ENCODE assay signal across 13 mouse cellular contexts in the genomic region with DNA sequence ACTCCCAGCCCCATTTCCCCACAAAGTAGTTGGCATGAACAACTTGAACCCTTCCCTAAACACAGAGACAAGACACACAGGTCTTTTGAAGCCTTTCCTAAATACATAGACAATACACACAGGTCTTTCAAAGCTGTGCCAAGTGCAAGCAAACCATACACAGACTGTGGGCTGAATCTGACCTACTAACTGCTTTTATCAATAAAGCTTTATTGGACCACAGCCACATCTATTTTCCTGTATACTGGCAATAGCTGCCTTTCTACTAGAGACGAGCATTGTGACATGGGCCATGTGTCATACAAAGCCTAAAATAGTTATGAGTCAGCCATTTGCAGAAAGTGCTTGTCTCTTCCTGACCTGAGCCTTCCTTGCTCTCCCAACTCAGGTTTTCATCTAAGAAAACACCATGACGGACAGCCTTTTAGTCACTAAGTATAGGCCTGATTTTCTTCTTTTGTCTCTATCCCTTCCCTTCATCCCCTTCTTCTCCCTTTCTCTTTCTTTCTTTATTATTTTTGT.
"Had no signal": no experiment of that assay in that cellular context is flagged by ENCODE, and none has a peak within 500 bp of the region (broad histone marks: within the 10 kb centered on the region; RNA-seq: fewer than 3 reads in every experiment).

No protein-coding gene starts in this region.

- H3K9me3 ChIP-seq: limb, embryonic 10.5 days; midbrain, embryonic 10.5 days; neural tube, embryonic 13.5 days had no signal

- H3K4me2 ChIP-seq: neural tube, embryonic 13.5 days had no signal

- H3K27me3 ChIP-seq: neural tube, embryonic 13.5 days had no signal

- H3K9ac ChIP-seq: liver, embryonic 14.5 days; neural tube, embryonic 13.5 days had no signal

- H3K27ac ChIP-seq: left cerebral cortex, adult 2 months; limb, embryonic 10.5 days; liver, embryonic 14.5 days; midbrain, embryonic 10.5 days; neural tube, embryonic 13.5 days; stomach, postnatal 0 days had no signal

- DNase-seq: kidney, adult 9 months; lung, adult 2 months; lung, postnatal 36 days; retina, postnatal 1 day; thymus, postnatal 4 days had no signal

- H3K36me3 ChIP-seq: limb, embryonic 10.5 days; midbrain, embryonic 10.5 days; neural tube, embryonic 13.5 days had no signal

- H3K4me1 ChIP-seq: neural tube, embryonic 13.5 days had no signal

- ATAC-seq: lung, postnatal 0 days; midbrain, embryonic 16.5 days had no signal

- H3K4me3 ChIP-seq: left cerebral cortex, adult 2 months; limb, embryonic 10.5 days; midbrain, embryonic 10.5 days; neural tube, embryonic 13.5 days had no signal
